Mouse (Mus musculus) ES-Bruce4 (cell line): ENCODE results near the gene C2cd6. TPM values are rescaled to one million over a fixed set of nuclear protein-coding genes. Genes with fewer than 3 reads are reported as not detected.

Experiments
- H3K27ac ChIP-seq: 2 replicates; pipeline ENCODE4 v1.5.1; 2012; ENCODE audit warnings: low read length, inconsistent platforms; ENCODE audit not compliant: insufficient read depth
- H3K27me3 ChIP-seq: 2 replicates; pipeline ENCODE4 v1.6.1; 2012; ENCODE audit warnings: mild to moderate bottlenecking, low read length, inconsistent platforms; ENCODE audit not compliant: control insufficient read depth, poor library complexity, insufficient read depth, severe bottlenecking
- H3K36me3 ChIP-seq: 2 replicates; pipeline ENCODE4 v1.6.1; 2012; ENCODE audit warnings: inconsistent platforms, mild to moderate bottlenecking, low read length, moderate library complexity; ENCODE audit not compliant: control insufficient read depth, poor library complexity, insufficient read depth, severe bottlenecking
- H3K4me1 ChIP-seq: one replicate; pipeline ENCODE4 v1.8.1; 2011; ENCODE audit warnings: low read length; ENCODE audit not compliant: control insufficient read depth, insufficient read depth
- H3K4me3 ChIP-seq: 2 replicates; pipeline ENCODE4 v1.5.1; 2011; ENCODE audit warnings: low read depth, mild to moderate bottlenecking, low read length
- H3K9ac ChIP-seq: 2 replicates; pipeline ENCODE4 v1.6.1; 2012; ENCODE audit warnings: low read depth, mild to moderate bottlenecking, inconsistent platforms; ENCODE audit not compliant: poor library complexity, severe bottlenecking
- H3K9me3 ChIP-seq: replicated peaks from 2 replicates; pipeline ENCODE4 v1.6.1; 2012; ENCODE audit warnings: mild to moderate bottlenecking, low read length, inconsistent platforms; ENCODE audit not compliant: control insufficient read depth, poor library complexity, insufficient read depth, severe bottlenecking
- CTCF ChIP-seq: IDR thresholded peaks from one replicate; pipeline ENCODE4 v1.8.1; 2011; ENCODE audit warnings: low read depth, low read length
- EP300 ChIP-seq: IDR thresholded peaks from 2 replicates; pipeline ENCODE4 v1.6.1; 2011; ENCODE audit warnings: low read depth, low read length; ENCODE audit not compliant: insufficient read depth
- POLR2A ChIP-seq: IDR thresholded peaks from one replicate; pipeline ENCODE4 v1.8.1; 2011; ENCODE audit warnings: low read length; ENCODE audit not compliant: insufficient read depth
- polyA plus RNA-seq: library from polyadenylated mRNA; stranded (reverse); fragments of >200 nt; gene quantifications from 2 replicates; pipeline ENCODE4 v1.2.4, GENCODE M21; 2011; ENCODE audit warnings: low read depth; ENCODE audit not compliant: missing spikeins, insufficient read depth, insufficient read length

C2cd6 gene
- polyA plus RNA-seq: not detected in 2 replicates

DNA sequence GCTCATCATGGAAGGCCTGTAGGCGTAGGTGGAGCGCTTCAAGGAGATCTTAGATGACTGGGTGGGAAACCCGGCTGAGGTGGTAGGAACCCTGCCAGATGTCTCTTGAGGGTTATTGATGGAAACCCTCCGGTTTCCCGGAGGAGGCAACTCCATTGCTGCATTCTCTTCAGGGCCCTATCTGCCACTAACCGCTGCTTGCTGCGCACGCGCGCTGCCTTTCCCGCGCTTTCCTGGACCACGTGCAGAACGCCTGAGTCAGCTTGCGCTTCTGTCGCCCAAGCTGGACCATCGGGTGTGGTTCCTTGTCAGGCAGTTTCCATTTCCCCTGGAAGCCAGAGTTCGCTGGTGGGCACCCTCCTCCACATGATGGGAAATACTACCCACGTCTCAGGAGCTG is at the start of gene C2cd6:
Gene C2cd6 (minus strand): TSS at position 196 of the 400 bp plus-strand sequence.
- Histone ChIP-seq H3K36me3 (no peaks in the 10 kb centered on the region), H3K27ac (no peak within 1 kb of the TSS), H3K4me3 (no peak within 1 kb of the TSS), H3K27me3 (no peaks in the 10 kb centered on the region), H3K4me1 (no peaks in the 10 kb centered on the region), H3K9me3 (no peaks in the 10 kb centered on the region; the same call in 1 of the 2 replicates), H3K9ac (no peak within 1 kb of the TSS)
- no peak for TF ChIP-seq EP300
- TF ChIP-seq POLR2A: no peak
- no peak for TF ChIP-seq CTCF

DNA sequence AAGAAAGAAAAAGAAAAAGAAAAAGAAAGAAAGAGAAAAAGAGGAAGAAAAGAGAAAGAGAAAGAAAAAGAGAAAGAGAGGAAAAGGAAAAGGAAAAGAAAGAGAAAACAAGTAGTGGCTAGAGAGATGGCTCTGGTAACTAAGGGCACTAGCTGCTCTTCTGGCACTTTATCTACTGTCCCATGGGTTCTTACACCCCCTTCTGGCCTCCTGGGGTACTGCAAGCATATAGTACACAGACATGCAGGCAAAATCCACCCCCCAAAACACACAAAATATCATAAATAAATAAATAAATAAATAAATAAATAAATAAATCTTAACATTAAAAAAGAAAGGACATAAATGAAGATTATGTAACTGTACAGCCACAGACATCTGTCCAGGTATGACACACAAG is 48.1 kb upstream of the C2cd6 start:
- Histone ChIP-seq H3K9me3 (no peaks in the 10 kb centered on the region), H3K36me3 (no peaks in the 10 kb centered on the region), H3K9ac (no peak overlapping the region), H3K4me3 (no peak overlapping the region), H3K27ac (no peak overlapping the region), H3K4me1 (no peaks in the 10 kb centered on the region), H3K27me3 (no peaks in the 10 kb centered on the region)
- TF ChIP-seq CTCF (peak; percentile 32), POLR2A (no peak), EP300 (no peak)

DNA sequence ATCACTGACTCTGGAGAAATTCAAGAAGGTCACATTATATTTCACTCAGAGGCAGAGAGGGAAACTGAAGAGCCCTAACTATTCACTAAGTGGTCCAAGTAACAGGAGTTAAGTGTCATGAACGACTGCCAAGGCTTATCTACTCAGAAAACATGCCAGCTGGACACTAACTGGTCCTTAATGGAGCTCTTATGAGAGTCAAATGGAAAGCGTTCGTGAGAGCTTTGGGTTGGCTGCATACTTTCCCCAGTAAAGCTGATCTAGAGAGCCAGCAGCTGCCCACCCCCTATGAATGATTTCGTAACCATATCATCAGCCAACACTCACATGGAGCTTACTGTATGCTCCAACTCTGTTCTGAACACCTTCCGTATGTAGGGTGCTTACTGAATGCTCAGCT is 39.7 kb upstream of the C2cd6 start:
- Histone ChIP-seq H3K4me3 (no peak overlapping the region), H3K9ac (no peak overlapping the region), H3K4me1 (no peaks in the 10 kb centered on the region), H3K27me3 (no peaks in the 10 kb centered on the region), H3K36me3 (no peaks in the 10 kb centered on the region), H3K9me3 (no peaks in the 10 kb centered on the region), H3K27ac (no peak overlapping the region)
- TF ChIP-seq CTCF (no peak), POLR2A (no peak), EP300 (no peak)

DNA sequence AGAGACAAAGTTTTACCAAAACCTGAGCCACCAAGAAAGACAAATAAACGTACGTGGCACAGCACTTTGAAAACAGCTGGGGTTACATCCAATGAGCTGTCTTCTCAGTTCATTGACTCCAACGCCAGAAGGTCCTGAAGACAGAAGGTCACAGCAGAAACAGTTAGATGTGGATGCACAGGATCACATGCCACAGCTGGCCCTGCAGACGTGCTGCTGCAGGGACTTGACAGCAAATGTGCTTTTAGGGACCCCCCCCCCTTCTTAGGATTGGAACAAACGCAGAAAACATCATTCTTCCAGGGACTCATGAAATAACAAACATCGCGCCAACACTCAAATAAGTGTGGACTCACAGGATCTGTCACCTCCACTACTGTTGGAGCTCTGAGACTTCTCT is 34.2 kb upstream of the C2cd6 start:
- H3K27me3 ChIP-seq: no peaks in the 10 kb centered on the region
- no peak overlapping the region for H3K9ac ChIP-seq
- H3K27ac ChIP-seq: no peak overlapping the region
- no peak for TF ChIP-seq EP300
- TF ChIP-seq CTCF: no peak
- no peak for TF ChIP-seq POLR2A
- H3K36me3 ChIP-seq: no peaks in the 10 kb centered on the region
- no peak overlapping the region for H3K4me3 ChIP-seq
- H3K9me3 ChIP-seq: no peaks in the 10 kb centered on the region
- H3K4me1 ChIP-seq: no peaks in the 10 kb centered on the region

DNA sequence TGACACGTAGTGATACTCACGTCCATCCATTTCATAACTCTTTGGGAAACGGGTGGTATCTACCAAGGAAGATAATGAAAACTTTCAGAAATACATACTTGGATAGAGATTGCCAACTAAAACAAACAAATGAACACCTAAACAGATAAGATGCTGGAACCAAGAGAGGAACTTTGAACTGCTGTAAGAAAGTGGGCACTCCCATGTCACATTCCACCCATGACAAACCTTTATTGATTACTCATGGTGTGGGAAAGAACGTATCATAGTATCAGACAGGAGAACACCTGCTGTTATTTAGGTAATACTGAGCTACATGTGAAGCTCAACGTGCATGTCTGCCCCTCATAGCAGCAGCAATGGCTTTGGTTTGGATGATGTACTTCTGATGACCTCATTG is 30.9 kb upstream of the C2cd6 start:
- Histone ChIP-seq H3K36me3 (no peaks in the 10 kb centered on the region), H3K4me3 (no peak overlapping the region), H3K27ac (no peak overlapping the region), H3K27me3 (no peaks in the 10 kb centered on the region), H3K4me1 (no peaks in the 10 kb centered on the region), H3K9me3 (no peaks in the 10 kb centered on the region), H3K9ac (no peak overlapping the region)
- no peak for TF ChIP-seq CTCF
- TF ChIP-seq EP300: no peak
- no peak for TF ChIP-seq POLR2A

DNA sequence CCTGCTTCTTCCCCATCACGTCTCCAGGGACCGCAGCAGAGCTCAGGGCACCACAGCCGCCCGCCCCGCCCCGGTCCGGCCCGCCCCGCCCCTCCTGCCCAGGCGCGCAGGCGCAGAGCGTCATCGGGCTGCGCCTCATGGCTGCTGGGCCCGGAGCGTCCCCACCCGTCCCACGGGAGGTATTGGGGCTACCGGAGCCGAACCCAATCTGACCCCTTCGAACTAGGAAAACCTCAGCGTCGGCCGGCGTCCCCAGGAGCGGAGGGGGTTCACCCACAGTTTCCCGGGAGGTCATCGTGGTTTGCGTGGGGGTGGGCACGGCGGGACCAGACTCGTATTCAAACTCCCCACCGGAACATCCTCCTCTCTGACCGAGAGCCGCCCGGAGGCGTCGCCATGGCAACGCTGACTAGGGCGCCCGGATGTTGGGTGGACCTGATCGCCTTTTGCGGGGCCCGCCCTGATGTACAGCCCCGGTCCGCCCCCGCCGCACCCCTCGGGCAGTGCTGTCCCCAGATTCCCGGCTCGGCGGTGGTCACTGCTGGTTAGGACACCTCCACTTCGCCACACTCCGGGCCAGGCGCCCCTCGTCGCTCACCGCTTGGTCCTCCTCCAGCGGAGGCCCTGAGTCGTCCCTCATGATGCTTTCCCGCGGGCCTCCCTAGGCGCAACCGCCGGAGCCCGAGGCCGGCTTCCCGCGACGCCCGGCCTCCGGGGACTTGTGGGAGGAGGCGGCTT is 25.2 kb upstream of the C2cd6 start, which contains the start of gene Tmem237:
Gene Tmem237 (minus strand): TSS at position 689 of the 738 bp plus-strand sequence.
- Histone ChIP-seq H3K9ac (peak within 1 kb of the TSS; percentile 80), H3K4me3 (peak within 1 kb of the TSS; percentile 97), H3K27ac (no peak within 1 kb of the TSS), H3K4me1 (no peaks in the 10 kb centered on the region), H3K9me3 (no peaks in the 10 kb centered on the region), H3K36me3 (no peaks in the 10 kb centered on the region), H3K27me3 (no peaks in the 10 kb centered on the region)
- no peak for TF ChIP-seq CTCF
- TF ChIP-seq EP300: no peak
- no peak for TF ChIP-seq POLR2A
